Mouse (Mus musculus): ENCODE data around the gene Gmfg. TPM values are rescaled to one million over a fixed set of nuclear protein-coding genes. Genes with fewer than 3 reads are reported as not detected.

Gmfg gene
- polyA plus RNA-seq, 1 experiment from 2014 or later, result 2.2 TPM

DNA sequence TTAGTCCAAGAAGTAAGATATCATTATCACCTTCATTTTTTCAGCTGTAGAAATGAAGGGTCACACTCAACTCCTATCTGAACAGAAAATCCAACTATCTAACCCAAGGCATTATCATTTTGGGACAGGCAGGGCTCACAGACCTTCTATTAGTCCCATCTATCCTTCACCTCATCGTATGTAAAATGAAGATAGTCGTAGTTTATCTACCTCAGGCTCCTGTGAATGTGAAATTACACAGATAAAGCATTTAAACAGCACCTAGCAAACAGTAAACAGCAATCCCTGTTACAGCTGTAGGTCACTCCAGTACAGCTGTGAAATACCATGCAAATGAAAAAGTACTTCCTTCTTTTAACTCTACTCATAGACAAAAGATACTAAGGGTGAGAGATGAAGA is 5.0 kb upstream of the Gmfg start:
- Histone ChIP-seq H3K27me3 (replicated peaks; ENCODE audit: control insufficient read depth, insufficient read depth, low read length) (no peaks in the 10 kb centered on the region), H3K9me3 (ENCODE audit: control insufficient read depth, low read length) (no peaks in the 10 kb centered on the region), H3K4me2 (ENCODE audit: low read length) (no peak overlapping the region), H3K4me3 (replicated peaks; ENCODE audit: low read length) (no peak overlapping the region), H3K36me3 (ENCODE audit: control insufficient read depth, insufficient read depth) (peaks cover 3% of the 10 kb centered on the region; the same call in 1 of the 2 replicates), H3K9ac (replicated peaks; ENCODE audit: low read depth, low read length) (no peak overlapping the region), H3K27ac (ENCODE audit: low read length) (no peak overlapping the region), H3K4me1 (replicated peaks; ENCODE audit: control insufficient read depth, insufficient read depth, low read length) (peaks cover 38% of the 10 kb centered on the region)
- WGBS, result 93% methylated on average over 2 of the region's 2 CpGs
- no peak for ATAC-seq

DNA sequence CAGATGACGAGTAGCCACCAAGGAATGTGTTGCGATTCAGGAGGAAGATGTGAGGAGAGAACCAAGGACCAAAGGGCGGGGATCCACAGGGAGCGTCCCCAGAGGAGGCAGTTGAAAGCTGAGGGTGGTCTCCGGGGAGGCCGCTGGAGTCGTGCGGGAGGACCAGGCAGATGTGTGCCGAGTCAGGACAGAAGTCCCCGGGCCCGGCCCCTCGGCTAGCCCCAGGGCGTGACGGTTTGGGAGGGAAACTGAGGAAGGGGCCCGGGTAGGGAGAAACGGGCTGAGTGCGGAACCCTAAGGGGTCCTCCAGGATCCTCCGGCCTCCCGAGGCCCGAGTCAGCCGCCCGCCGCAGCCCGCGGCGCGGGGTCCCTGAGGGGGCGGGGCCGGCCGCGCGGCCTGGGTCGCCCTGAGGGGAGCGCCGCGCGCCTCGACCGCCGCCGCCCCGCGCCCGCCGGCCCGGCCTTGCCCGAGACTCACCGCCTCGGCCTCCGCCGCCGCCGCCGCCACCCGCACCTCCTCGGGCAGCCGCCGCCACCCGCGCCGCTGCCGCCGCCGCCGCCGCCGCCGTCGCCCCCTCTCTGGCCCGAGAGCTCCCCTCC is 1.5 kb upstream of the Gmfg start:
- H3K4me1 ChIP-seq (replicated peaks; ENCODE audit: control insufficient read depth, insufficient read depth, low read length), result peaks cover 40% of the 10 kb centered on the region

DNA sequence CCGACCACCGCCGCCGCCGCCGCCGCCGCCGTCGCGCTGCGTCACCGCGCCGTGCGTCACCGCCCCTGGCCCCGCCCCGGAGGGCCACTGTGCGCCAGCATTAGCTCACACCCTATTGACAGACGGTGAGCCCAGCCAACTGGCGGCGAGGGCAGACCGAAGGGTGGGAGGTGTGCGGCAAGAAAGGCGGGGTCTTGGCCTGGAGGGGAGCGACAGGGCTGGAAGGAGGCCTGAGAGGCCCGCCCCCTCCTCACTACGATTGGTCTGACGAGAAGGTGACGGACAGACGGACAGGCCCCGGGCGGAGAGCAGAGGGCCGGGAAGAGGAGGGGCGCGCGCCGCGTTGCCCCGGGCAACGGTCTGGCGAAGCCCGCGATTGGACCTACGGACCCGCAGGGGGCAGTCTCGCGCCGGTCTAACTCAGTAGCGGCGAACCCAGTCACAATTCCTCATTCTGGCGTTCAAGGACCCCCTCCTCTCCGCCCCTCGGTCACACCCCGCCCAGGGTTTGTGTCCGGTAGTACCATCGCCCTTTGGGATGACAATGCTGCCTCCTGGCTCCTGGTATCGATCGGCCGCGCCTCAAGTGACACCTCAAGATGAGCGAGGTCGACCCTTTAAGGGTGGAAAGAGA is 859 bp upstream of the Gmfg start:
- Histone ChIP-seq H3K27me3 (replicated peaks; ENCODE audit: control insufficient read depth, insufficient read depth, low read length) (no peaks in the 10 kb centered on the region), H3K9ac (replicated peaks; ENCODE audit: low read depth, low read length) (peak overlapping the region; percentile 86), H3K36me3 (ENCODE audit: control insufficient read depth, insufficient read depth) (peaks cover 3% of the 10 kb centered on the region; the same call in 1 of the 2 replicates), H3K4me2 (ENCODE audit: low read length) (peak overlapping the region; percentile 64), H3K9me3 (ENCODE audit: control insufficient read depth, low read length) (no peaks in the 10 kb centered on the region), H3K4me1 (replicated peaks; ENCODE audit: control insufficient read depth, insufficient read depth, low read length) (peaks cover 40% of the 10 kb centered on the region), H3K27ac (ENCODE audit: low read length) (peak overlapping the region; percentile 76), H3K4me3 (replicated peaks; ENCODE audit: low read length) (peak overlapping the region; percentile 91)
- peak; percentile 98 for ATAC-seq
- WGBS, result under 1% methylated on average over 50 of the region's 64 CpGs

More for the DNA sequence above, 1.5 kb upstream of the Gmfg start:
- 1% methylated on average over 37 of the region's 70 CpGs for WGBS
- ATAC-seq, result peak; percentile 18
- Histone ChIP-seq H3K27me3 (replicated peaks; ENCODE audit: control insufficient read depth, insufficient read depth, low read length) (no peaks in the 10 kb centered on the region), H3K27ac (ENCODE audit: low read length) (peak overlapping the region; percentile 49; the same call in 1 of the 2 replicates), H3K9ac (replicated peaks; ENCODE audit: low read depth, low read length) (peak overlapping the region; percentile 86), H3K4me2 (ENCODE audit: low read length) (peak overlapping the region; percentile 84), H3K4me3 (replicated peaks; ENCODE audit: low read length) (peak overlapping the region; percentile 91), H3K36me3 (ENCODE audit: control insufficient read depth, insufficient read depth) (peaks cover 3% of the 10 kb centered on the region; the same call in 1 of the 2 replicates), H3K9me3 (ENCODE audit: control insufficient read depth, low read length) (no peaks in the 10 kb centered on the region)

DNA sequence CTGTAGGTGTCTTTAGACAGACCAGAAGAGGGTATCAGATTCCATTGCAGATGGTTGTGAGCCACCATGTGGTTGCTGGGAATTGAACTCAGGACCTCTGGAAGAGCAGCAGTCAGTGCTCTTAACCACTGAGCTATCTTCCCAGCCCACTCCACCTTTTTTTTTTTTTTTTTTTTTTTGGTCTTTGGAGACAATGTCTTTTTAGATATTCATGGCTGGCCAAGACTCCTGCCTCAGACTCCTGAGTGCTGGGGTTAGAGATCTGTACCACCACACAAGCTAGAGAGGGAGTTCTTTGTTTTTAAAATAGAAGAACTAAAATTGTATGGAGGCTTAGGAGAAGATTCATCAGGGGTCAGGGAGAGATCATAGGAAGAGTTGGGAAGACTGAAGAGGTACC is 717 bp downstream of the Gmfg start:
- peaks cover 29% of the 10 kb centered on the region for H3K4me1 ChIP-seq (replicated peaks; ENCODE audit: control insufficient read depth, insufficient read depth, low read length)
- no peaks in the 10 kb centered on the region for H3K9me3 ChIP-seq (ENCODE audit: control insufficient read depth, low read length)
- no peak overlapping the region for H3K9ac ChIP-seq (replicated peaks; ENCODE audit: low read depth, low read length)
- no peaks in the 10 kb centered on the region for H3K27me3 ChIP-seq (replicated peaks; ENCODE audit: control insufficient read depth, insufficient read depth, low read length)
- no peak overlapping the region for H3K4me3 ChIP-seq (replicated peaks; ENCODE audit: low read length)
- H3K36me3 ChIP-seq (ENCODE audit: control insufficient read depth, insufficient read depth), result no peaks in the 10 kb centered on the region
- no peak overlapping the region for H3K4me2 ChIP-seq (ENCODE audit: low read length)
- H3K27ac ChIP-seq (ENCODE audit: low read length), result no peak overlapping the region
- no peak for ATAC-seq

DNA sequence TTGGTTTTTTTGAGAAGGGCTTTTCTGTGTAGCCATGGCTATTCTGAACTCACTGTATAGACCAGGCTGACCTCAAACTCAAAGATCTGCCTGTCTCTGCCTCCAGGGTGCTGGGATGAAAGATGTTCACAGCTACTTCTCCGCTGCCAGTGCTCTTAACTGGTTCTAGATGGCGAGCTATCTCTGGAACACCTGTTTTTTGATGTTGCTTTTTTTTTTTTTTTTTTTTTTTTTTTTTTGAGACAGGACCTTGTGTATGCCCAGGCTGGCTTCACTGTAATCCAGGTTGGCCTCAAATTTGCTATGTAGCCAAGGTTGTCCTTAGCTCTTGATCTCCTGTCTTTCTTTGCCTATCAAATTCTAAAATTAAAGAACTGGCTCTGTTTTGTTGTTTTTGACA is 1.5 kb downstream of the Gmfg start:
- Histone ChIP-seq H3K27me3 (replicated peaks; ENCODE audit: control insufficient read depth, insufficient read depth, low read length) (no peaks in the 10 kb centered on the region), H3K4me1 (replicated peaks; ENCODE audit: control insufficient read depth, insufficient read depth, low read length) (peaks cover 21% of the 10 kb centered on the region), H3K27ac (ENCODE audit: low read length) (no peak overlapping the region), H3K9ac (replicated peaks; ENCODE audit: low read depth, low read length) (no peak overlapping the region), H3K9me3 (ENCODE audit: control insufficient read depth, low read length) (no peaks in the 10 kb centered on the region), H3K4me2 (ENCODE audit: low read length) (no peak overlapping the region), H3K4me3 (replicated peaks; ENCODE audit: low read length) (no peak overlapping the region), H3K36me3 (ENCODE audit: control insufficient read depth, insufficient read depth) (no peaks in the 10 kb centered on the region)
- no peak for ATAC-seq
- WGBS, result 96% methylated on average over 2 of the region's 2 CpGs

DNA sequence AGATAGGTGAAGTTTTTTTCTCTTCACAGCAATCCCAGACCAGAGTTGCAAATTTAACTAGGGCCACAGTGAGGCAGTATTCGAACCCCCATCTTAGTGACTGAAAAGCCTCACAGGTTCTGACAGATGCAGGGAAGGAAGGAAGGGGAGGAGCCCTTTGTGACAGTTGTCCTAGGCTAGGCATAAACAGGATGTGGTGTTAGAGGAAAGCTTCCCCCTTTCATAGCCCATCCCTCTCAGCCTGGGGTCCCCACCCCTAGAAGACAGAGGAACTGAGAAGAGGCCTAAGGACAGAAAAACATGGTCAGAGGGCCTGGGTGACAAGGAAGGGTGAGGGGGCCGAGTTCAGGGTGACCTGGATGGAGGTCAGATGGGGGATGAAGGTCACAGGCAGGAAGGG is 3.5 kb downstream of the Gmfg start:
- no peak overlapping the region for H3K27ac ChIP-seq (ENCODE audit: low read length)
- H3K9me3 ChIP-seq (ENCODE audit: control insufficient read depth, low read length), result no peaks in the 10 kb centered on the region
- H3K4me2 ChIP-seq (ENCODE audit: low read length), result no peak overlapping the region
- 0 out of 2 replicates have a peak, but pooled peaks cover under 1% of the 10 kb centered on the region for H3K27me3 ChIP-seq (replicated peaks; ENCODE audit: control insufficient read depth, insufficient read depth, low read length)
- no peak for ATAC-seq
- H3K4me1 ChIP-seq (replicated peaks; ENCODE audit: control insufficient read depth, insufficient read depth, low read length), result peaks cover 4% of the 10 kb centered on the region; the same call in 1 of the 2 replicates
- no peak overlapping the region for H3K4me3 ChIP-seq (replicated peaks; ENCODE audit: low read length)
- H3K9ac ChIP-seq (replicated peaks; ENCODE audit: low read depth, low read length), result no peak overlapping the region
- no peaks in the 10 kb centered on the region for H3K36me3 ChIP-seq (ENCODE audit: control insufficient read depth, insufficient read depth)
- WGBS, result 67% methylated on average over 2 of the region's 2 CpGs

DNA sequence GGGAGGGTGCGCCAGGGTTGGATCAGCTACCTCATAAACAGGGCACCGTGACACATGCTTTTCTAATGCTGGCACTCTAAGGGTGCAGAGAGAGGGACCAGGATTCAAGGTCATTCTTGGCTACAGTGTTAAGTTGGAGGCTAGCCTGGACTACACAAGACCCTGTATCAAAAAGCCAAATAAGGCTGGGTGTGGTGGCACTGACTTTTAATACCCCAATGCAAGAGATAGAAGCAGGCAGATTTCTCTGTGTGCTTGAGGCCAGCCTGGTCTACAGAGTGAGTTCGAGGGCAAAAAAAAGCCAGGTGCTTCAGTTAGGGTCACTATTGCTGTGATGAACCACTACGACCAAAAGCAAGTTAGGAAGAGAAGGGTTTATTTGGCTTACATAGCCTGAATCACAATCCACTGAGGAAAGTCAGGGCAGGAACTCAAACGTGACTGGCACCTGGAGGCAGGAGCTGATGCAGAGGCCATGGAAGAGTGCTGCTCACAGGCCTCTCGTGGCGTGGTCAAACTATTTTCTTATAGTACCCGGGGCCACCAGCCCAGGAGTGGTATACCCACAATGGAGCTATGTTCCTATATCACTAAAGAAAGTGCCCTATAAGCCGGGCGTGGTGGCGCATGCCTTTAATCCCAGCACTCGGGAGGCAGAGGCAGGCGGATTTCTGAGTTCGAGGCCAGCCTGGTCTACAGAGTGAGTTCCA is 4.7 kb downstream of the Gmfg start:
- Histone ChIP-seq H3K4me2 (ENCODE audit: low read length) (no peak overlapping the region), H3K36me3 (ENCODE audit: control insufficient read depth, insufficient read depth) (no peaks in the 10 kb centered on the region), H3K9ac (replicated peaks; ENCODE audit: low read depth, low read length) (no peak overlapping the region), H3K9me3 (ENCODE audit: control insufficient read depth, low read length) (no peaks in the 10 kb centered on the region), H3K27ac (ENCODE audit: low read length) (no peak overlapping the region), H3K4me1 (replicated peaks; ENCODE audit: control insufficient read depth, insufficient read depth, low read length) (peaks cover 6% of the 10 kb centered on the region), H3K4me3 (replicated peaks; ENCODE audit: low read length) (no peak overlapping the region), H3K27me3 (replicated peaks; ENCODE audit: control insufficient read depth, insufficient read depth, low read length) (0 out of 2 replicates have a peak, but pooled peaks cover 2% of the 10 kb centered on the region)
- ATAC-seq, result no peak
- 91% methylated on average over 12 of the region's 14 CpGs for WGBS

DNA sequence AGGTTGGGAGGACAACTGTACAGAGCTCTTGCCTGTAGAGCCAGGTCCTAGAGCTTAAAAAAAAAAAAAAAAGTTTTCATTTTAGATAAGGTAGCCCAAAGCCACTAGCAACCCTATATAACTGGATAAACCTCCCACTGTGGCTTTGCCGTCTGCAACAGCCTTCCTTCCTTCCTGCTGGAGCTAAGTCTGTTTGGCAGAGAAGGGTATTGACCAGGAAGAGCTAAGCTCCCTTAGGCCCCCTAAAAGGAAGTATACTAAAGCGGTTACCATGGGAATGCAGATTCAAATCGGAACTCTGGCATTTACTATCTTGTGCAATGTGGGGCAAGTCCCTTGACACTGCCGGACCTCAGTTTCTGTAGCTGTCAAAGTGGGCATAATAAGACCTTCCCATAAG is 5.4 kb downstream of the Gmfg start:
- no peak for ATAC-seq
- 52% methylated on average over 4 of the region's 4 CpGs for WGBS
- Histone ChIP-seq H3K4me3 (replicated peaks; ENCODE audit: low read length) (no peak overlapping the region), H3K4me1 (replicated peaks; ENCODE audit: control insufficient read depth, insufficient read depth, low read length) (peaks cover 2% of the 10 kb centered on the region; the same call in 1 of the 2 replicates), H3K9me3 (ENCODE audit: control insufficient read depth, low read length) (no peaks in the 10 kb centered on the region), H3K9ac (replicated peaks; ENCODE audit: low read depth, low read length) (no peak overlapping the region), H3K4me2 (ENCODE audit: low read length) (no peak overlapping the region), H3K27me3 (replicated peaks; ENCODE audit: control insufficient read depth, insufficient read depth, low read length) (0 out of 2 replicates have a peak, but pooled peaks cover 2% of the 10 kb centered on the region), H3K36me3 (ENCODE audit: control insufficient read depth, insufficient read depth) (no peaks in the 10 kb centered on the region), H3K27ac (ENCODE audit: low read length) (no peak overlapping the region)

DNA sequence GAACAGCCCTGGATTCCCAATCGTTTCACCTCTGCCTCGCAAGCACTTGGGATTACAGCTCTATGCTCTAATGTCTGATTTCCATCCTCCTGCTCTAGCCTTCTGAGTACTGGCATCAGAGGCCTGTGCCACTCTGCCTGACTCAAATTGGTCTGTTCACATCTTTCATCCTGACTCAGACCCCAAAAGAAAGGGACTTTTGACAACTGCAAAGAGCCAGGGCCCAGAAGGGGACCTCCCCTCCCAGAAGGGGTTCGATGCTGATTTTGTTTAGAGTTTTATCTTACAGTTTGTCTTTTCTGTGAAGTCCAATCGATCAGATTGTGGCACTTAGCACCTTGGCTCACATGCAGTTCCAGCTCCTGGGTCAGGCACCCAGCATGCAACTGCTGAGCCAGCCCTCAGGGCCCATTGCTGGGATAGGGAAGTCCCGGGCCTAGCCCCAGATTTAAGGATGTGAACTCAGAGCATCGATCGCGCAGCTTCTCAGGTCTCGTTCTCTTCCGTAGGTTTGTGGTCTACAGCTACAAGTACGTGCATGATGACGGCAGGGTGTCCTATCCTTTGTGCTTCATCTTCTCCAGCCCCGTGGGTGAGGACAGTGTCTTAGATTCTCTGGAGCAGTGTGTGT is 7.2 kb downstream of the Gmfg start:
- Histone ChIP-seq H3K36me3 (ENCODE audit: control insufficient read depth, insufficient read depth) (no peaks in the 10 kb centered on the region), H3K27ac (ENCODE audit: low read length) (no peak overlapping the region), H3K9me3 (ENCODE audit: control insufficient read depth, low read length) (no peaks in the 10 kb centered on the region), H3K27me3 (replicated peaks; ENCODE audit: control insufficient read depth, insufficient read depth, low read length) (0 out of 2 replicates have a peak, but pooled peaks cover 2% of the 10 kb centered on the region), H3K4me2 (ENCODE audit: low read length) (no peak overlapping the region), H3K9ac (replicated peaks; ENCODE audit: low read depth, low read length) (no peak overlapping the region), H3K4me1 (replicated peaks; ENCODE audit: control insufficient read depth, insufficient read depth, low read length) (peaks cover 2% of the 10 kb centered on the region; the same call in 1 of the 2 replicates), H3K4me3 (replicated peaks; ENCODE audit: low read length) (no peak overlapping the region)
- WGBS, result 86% methylated on average over 13 of the region's 13 CpGs
- no peak for ATAC-seq

All from forebrain, embryonic 16.5 days (tissue).